Mouse (Mus musculus) retina, adult 2 months (tissue): ENCODE results near the gene Uqcc1.
"Not testable (repeated sequence)": the region's sequence is repeated elsewhere in the genome, so short reads cannot be mapped to it uniquely, and the experiment has no call there.

Source experiments
- DNase-seq: peaks from one replicate; pipeline ENCODE4 v3.0.0-alpha.2; 2012; ENCODE audit warnings: low read depth, low spot score

The Uqcc1 gene

DNA sequence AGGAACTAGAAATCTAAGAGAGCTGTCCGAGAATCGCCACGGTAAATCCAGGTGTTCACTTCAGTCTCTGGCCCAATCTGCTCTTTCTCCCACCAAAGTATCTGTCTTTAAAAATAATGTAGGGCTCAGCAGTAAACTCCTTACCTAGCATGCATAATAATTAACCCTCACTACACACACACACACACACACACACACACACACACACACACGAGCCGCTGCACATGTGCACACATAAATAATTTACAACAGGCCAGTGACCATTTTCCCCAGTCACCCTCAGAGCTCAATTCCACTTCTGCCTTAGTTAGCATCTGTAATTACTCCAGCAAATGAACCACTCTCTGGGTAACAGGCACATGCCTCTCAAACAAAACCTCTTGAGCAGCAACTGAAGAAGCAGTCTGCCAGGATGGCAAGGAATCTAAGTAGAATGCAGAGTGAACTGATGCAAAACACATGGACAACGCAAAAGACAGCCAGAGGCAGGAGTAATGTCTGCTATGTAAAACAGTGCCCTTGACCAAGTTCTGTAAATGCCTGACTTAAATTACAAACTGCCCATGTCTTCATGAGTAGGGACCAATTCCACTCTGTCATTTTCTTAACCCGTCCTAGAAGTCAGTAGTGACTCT is 1.3 kb downstream of the Uqcc1 start:
- no peak for DNase-seq

- DNase-seq = not testable (repeated sequence)
Measured at GRCm38 (mm10) chr2:155925213-155925612, 4.9 kb downstream of the Uqcc1 start.

- DNase-seq = no peak
Measured at GRCm38 (mm10) chr2:155923143-155923542, 7.0 kb downstream of the Uqcc1 start.

- no peak for DNase-seq
Measured at GRCm38 (mm10) chr2:155914684-155915083, 15.4 kb downstream of the Uqcc1 start.

DNA sequence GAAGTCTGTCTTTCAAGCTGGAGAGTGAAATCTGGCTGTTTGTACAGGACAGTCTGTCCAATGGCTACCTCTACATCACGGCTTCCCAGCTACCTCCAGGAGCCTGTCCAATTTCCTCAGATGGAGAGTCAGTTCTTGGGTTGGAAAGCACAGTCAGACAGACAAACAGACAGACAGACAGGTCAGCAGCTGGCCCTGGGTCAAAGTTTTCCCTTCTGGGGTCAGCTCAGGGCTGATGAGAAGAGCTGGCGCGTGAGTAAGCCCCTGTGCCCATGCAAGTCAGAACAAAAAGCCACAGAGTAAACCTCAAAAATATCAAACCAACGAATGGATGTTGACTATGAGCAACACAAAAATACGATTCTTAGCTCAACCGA is 26.5 kb downstream of the Uqcc1 start:
- no peak for DNase-seq

DNA sequence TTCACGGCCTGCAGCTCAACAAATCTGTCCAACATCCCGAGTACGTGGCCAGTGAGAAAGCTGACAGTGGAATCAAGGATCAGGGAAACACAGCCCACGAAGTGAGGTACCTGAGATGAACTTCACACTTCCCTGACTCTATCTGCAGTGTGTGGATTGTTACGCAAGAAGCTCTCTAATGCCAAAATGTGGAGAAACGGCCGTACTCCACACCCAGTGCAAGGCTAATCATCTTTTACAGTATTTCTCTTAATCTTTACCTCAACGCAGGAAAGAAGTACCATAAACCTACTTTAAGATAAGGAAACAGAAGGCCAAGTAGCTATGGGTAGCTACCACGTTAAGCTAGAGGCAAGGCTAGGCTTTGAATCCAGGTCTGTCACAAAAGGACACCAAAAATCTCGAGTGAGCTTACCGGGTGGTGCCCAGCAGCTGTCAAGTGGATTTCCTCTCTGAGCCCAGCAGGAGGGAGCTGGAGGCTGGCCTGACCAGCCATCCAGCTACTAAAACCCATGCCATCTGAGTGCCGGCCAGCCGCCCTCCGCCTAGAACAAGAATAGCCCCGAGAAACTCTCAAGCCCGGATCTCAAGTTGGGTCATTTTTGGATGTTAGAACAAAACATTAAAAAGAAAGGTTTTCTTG is 27.0 kb downstream of the Uqcc1 start:
- no peak for DNase-seq

DNA sequence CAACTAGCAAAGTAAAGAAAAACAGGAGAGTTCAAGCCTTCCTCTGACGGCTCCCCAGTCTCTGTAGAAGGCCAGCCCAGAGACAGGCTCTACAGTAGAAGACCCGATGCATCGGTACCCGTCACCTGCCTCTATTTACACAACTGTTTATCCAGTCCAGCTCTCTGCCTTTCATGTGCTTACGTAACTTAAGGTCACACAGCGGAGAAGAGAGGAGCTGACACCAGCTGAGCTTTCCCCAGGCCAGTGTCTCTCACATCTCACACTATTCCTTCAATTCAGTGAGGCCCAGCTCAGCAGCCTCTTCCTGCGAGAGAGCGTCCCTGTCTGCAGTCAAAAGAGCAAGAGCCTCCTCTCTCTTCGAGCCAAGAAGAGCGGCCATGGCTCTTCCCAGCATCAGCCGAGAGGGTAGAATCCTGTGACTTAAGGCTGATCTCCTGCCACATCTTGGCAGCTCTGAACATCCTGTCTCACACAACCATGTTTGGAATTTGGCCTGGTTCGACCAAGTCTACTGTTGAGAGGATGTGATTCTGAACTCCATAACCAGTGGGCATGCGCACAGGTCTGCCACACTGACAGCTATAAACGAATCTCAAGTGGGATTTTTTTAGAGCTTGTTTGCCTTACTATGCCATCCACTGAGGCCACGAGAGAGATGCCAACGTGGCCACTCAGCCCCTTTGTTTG is 34.9 kb downstream of the Uqcc1 start:
- DNase-seq = no peak

DNA sequence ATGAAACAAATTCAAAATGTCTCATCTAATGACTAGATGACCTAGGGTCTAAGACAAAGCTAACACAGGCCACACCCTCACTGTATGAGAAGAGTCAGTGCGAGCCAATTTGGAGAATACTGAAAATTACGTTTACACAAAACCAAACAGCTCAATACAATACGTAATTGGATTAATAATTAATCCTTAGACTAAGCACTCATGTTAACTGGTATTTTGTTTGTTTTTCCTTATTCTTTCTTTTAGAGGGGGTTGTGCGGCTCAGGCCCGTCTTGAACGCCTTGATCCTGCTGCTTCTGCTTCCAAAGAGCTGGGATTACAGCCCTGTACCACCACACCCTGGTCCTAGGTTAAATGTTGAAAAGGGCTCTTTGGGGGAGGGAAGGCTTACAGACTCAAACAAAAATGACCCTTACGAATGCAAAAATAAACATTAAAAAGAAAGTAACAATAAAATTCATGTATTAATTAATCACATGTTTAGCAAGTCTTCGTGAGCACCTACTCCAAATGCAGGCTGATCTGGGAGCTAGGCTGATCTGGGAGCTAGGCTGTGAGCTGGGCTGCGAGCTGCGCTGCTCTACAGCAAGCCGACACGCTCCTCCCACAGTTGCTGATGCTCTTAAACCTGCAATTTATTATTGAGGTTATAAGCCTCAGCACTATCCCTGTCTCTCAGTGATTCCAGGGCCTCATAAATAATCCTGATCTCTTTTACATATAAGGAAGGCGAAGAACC is 35.6 kb downstream of the Uqcc1 start:
- DNase-seq = no peak

GRCm38 (mm10) chr2:155886776-155887175 is 43.3 kb downstream of the Uqcc1 start:
- DNase-seq = no peak

DNA sequence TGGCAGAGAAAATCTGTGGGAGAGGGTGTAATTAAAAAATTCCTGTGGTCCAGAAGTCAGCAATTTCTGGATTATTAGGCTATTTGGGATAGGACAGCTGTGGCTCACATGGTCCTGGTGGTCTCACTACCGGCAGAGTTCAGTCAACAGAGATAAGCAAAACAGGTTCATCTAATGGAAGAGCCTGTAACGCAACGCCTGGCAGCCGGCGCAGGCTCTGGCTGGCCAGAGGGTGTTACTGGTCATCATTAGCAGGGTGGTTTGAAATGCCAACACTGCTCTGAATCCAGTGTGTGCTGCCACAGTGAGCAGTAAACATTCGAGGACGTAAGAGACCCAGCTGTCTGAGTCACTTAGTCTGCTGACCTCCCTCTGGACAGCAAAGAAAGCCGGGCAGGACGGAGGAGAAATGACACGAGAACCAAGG is 44.8 kb downstream of the Uqcc1 start:
- DNase-seq = no peak

DNA sequence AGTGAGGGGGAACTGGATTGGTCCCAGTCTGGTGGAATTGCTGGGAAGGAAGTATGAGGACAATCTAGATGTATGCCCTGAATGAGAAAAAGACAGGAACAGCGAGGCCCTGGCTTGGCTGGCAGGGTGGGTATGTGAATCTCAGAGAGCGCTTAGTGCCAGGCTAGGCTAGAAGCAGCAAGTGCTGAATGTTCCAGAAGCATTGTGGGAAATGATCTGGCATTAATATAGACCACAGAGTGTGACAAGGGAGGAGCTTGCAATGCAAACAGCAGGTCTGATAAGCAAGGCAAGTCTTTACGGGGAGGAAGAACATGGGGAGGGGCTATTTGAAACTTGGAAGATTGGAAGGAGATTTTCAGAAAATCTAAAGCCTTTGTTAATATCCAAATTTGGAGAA is 48.0 kb downstream of the Uqcc1 start:
- no peak for DNase-seq

GRCm38 (mm10) chr2:155878964-155879876 is 50.9 kb downstream of the Uqcc1 start:
- no peak for DNase-seq

- DNase-seq = no peak
Measured at GRCm38 (mm10) chr2:155873636-155874035, 56.5 kb downstream of the Uqcc1 start.

DNA sequence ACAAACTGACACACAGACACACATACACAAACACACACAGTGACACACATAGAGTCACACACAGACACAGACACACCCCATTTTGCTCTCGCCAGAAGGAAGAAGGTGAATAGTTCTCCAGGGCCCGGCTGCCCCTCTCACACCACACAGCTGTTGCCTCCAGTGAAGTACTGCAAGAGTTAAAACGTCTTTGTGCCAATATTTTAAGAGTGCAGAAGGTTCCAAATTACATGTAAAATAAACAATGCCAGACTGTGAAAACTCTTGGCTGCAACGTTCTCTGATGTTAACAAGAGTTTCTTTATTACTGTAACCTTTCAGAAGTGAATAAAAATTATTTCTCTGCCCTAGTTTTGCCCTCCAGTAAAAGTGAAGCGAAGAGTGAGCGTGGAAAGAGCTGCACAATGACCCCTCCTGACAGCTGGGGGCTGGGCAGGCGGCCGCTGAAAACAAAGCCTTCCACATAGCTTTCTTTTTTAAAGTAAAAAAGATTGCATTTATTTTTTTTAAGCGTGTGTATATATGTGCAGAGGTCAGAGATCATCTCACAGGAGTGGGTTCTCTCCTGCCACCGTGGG is 57.1 kb downstream of the Uqcc1 start:
- no peak for DNase-seq

GRCm38 (mm10) chr2:155872486-155872885 is 57.6 kb downstream of the Uqcc1 start:
- no peak for DNase-seq

- no peak for DNase-seq
Measured at GRCm38 (mm10) chr2:155869772-155870171, 60.3 kb downstream of the Uqcc1 start.

DNA sequence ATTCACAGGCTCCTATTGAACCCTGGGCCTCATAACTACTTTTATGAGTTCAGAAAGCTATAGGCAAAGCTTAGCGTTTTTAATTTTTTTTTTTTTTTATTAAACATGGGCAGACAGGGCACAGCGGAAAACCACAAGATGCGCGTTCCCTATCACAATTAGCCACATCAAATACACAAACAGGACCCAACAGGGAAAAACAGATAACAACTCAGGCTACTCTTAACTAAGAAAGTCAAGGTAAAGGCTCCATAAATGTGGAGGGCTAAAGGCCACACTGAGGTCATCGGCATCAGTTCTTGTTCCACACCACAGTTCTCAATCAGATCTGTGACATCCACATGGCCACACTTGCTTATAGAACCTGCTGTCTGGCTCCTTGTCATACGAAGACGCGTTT is 61.8 kb downstream of the Uqcc1 start:
- no peak for DNase-seq

- DNase-seq = no peak
Measured at GRCm38 (mm10) chr2:155863301-155863867, 66.7 kb downstream of the Uqcc1 start.

GRCm38 (mm10) chr2:155862573-155863300 is 67.4 kb downstream of the Uqcc1 start:
- DNase-seq = no peak

GRCm38 (mm10) chr2:155861581-155861980 is 68.5 kb downstream of the Uqcc1 start:
- DNase-seq = no peak
